Mouse (Mus musculus): ENCODE data around the gene Trp53rkb. TPM values are rescaled to one million over a fixed set of nuclear protein-coding genes. Genes with fewer than 3 reads are reported as not detected.

The Trp53rkb gene
- polyA plus RNA-seq, 1 experiment from 2014 or later, result 10.6 TPM

DNA sequence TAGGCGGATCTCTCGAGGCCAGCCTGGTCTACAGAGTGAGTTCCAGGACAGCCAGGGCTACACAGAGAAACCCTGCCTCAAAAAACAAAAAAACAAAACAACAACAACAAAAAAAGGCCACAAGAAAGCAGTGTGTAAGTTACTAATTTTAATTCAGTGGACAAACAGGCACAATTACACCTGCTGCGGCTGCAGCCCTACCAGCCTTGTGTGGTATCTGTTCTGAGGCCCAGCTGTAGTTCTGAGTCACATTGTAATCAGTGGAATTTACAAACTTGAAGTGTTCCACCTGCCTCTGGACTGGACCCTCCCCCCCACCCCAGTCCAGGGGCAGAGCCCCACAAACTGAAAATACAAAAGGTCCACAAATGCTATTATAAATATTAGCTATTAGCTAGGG lies 11.0 kb downstream of the Trp53rkb start:
- 93% methylated on average over 3 of the region's 3 CpGs for WGBS

DNA sequence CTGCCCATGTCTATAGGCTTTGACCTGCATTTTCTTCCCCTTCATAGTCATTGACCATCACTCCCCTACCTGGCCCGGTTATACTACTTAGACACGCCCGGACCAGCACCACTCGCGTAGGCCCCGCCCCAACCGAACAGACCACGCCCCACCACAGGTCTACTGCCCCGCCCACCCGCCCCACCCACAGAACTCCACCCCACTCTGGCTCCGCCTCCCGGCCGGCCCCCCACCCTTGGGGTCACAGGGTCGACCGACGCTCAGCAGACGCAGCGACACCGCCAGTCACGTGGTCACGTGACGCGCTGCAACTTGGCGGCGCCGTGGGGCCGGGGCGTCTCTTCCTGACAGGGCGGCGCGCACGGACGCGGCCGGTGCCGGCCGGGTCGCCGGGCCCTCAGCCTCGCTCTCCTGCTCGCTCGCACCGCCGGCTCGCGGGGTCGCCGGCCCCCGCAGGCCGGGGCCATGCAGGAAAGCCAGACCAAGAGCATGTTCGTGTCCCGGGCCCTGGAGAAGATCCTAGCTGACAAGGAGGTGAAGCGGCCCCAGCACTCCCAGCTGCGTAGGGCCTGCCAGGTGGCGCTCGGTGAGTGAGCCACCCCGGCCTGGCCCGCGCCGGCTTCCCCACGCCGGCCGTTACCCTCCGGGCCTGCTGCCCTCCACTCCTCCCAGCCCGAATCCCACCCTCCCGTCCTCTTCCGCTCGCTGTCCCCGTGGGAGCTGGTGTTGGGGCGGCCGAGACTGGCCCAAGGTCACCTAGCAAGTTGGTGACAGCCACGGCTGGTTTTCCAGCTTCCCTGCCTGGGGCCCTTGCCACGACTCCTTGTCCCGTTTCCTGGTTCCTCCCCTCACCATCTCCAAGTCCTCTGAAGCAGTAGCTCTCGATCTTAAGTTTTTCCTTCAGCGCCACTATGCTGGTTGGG lies 13.2 kb downstream of the Trp53rkb start, which contains the start of gene Arfgef2:
Gene Arfgef2, plus strand, starts transcription at position 339 of the 923 bp plus-strand sequence.
- Histone ChIP-seq H3K9me3 (no peaks in the 10 kb centered on the region), H3K4me3 (peak within 1 kb of the TSS; percentile 92), H3K4me1 (peaks cover 18% of the 10 kb centered on the region), H3K36me3 (replicated peaks) (no peaks in the 10 kb centered on the region), H3K27ac (replicated peaks) (peak within 1 kb of the TSS; percentile 86), H3K27me3 (replicated peaks; ENCODE audit: low read depth, poor library complexity, severe bottlenecking) (no peaks in the 10 kb centered on the region)
- under 1% methylated on average over 76 of the region's 76 CpGs for WGBS
- DNase-seq (ENCODE audit: low spot score), result peak; percentile 93

More for the DNA sequence above, 11.0 kb downstream of the Trp53rkb start:
- no peak overlapping the region for H3K27ac ChIP-seq (replicated peaks)
- H3K4me1 ChIP-seq, result peaks cover 18% of the 10 kb centered on the region
- H3K27me3 ChIP-seq (replicated peaks; ENCODE audit: low read depth, poor library complexity, severe bottlenecking), result no peaks in the 10 kb centered on the region
- no peaks in the 10 kb centered on the region for H3K9me3 ChIP-seq
- no peak for DNase-seq (ENCODE audit: low spot score)
- H3K4me3 ChIP-seq, result no peak overlapping the region
- peaks cover 5% of the 10 kb centered on the region for H3K36me3 ChIP-seq (replicated peaks)

DNA sequence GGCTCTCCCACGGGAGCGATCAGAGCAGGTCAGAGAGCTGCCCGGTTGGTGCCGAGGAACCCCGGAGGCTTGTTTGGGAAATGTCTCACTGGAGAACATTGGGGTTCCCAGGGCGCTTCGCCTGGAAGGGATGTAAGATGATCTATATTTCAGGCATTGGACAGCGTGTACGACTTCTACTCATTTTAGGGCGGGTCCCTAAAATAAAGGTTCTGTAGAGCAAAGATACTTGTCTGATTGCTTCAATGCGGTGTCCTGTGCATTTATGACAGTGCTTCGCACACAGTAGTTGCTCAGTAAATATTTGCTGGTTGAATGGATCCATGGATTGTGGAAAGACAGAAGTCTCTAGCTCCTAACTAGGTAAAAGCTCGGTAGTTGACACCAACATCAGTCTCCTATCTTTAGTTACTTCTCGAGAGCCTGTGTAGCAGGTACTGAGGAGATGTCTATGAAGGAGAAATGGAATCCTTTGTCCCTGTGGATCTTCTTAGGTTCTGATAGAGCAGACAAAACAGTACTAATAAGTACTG lies 13.9 kb downstream of the Trp53rkb start:
- Histone ChIP-seq H3K27me3 (replicated peaks; ENCODE audit: low read depth, poor library complexity, severe bottlenecking) (no peaks in the 10 kb centered on the region), H3K4me3 (peak overlapping the region; percentile 92), H3K4me1 (peaks cover 18% of the 10 kb centered on the region), H3K9me3 (no peaks in the 10 kb centered on the region), H3K27ac (replicated peaks) (peak overlapping the region; percentile 86), H3K36me3 (replicated peaks) (no peaks in the 10 kb centered on the region)
- WGBS, result 23% methylated on average over 14 of the region's 14 CpGs
- no peak for DNase-seq (ENCODE audit: low spot score)

DNA sequence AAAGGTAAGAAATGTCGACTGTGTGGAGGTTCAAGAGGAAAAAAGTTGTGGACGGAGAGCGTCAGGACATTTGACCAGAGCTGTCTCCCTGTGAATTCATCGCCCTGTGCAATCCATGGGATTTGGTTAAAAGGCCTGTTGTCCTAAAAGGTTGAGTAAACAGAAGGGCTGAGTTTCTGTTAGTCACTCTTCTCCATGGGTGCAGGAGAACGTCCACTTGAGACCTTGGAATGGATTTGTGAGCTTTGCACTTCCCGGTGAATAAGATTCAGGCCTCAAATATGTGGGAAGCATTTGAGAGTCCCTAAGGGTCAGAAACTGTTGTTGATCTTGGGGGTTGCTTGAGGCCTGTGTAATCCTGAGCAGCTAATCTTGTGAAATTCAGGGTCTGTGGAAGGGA lies 14.5 kb downstream of the Trp53rkb start:
- DNase-seq (ENCODE audit: low spot score), result no peak
- Histone ChIP-seq H3K27me3 (replicated peaks; ENCODE audit: low read depth, poor library complexity, severe bottlenecking) (no peaks in the 10 kb centered on the region), H3K4me1 (peaks cover 18% of the 10 kb centered on the region), H3K36me3 (replicated peaks) (no peaks in the 10 kb centered on the region), H3K27ac (replicated peaks) (no peak overlapping the region), H3K4me3 (peak overlapping the region; percentile 92), H3K9me3 (no peaks in the 10 kb centered on the region)
- 77% methylated on average over 6 of the region's 6 CpGs for WGBS

DNA sequence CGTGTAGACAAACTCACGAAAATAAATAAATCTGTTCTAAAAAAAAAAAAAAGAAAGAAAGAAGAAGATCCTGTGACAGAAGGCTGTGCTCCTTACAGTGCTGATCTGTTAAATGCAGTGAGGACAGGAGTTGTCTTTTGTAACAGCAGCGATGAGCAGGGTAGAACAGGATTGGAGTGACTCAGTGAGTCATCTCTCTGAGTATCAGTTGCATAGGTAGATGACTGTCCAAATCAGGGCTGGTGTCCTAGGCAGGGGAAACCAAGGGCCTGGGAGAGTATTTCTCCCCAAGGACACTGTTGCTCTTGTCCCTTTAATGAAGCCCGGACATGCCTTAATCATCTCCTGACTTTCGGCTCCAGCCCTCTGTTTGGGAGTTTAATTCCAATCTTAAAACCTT lies 17.2 kb downstream of the Trp53rkb start:
- Histone ChIP-seq H3K4me3 (no peak overlapping the region), H3K36me3 (replicated peaks) (no peaks in the 10 kb centered on the region), H3K9me3 (no peaks in the 10 kb centered on the region), H3K4me1 (peaks cover 18% of the 10 kb centered on the region), H3K27ac (replicated peaks) (no peak overlapping the region), H3K27me3 (replicated peaks; ENCODE audit: low read depth, poor library complexity, severe bottlenecking) (no peaks in the 10 kb centered on the region)
- no peak for DNase-seq (ENCODE audit: low spot score)
- 91% methylated on average over 5 of the region's 5 CpGs for WGBS

DNA sequence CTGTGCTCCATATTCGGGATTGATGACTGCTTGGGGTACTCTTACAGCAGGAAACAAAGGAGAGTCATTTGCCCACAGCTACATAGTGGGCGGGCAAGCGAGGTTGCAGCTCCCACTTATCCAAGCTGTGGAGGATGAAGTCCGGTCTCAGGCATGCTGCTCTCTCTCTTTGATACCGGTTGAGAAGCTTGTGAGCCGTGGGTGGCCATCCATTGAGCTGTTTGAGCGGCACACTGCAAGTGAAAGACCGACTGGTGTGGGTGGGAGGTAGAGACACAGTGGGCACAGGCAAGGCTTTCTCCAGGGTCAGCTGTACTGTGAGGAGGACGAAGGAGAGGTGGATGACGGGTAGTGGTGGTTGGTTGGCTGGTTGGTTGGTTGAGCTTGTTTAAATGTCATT lies 18.5 kb downstream of the Trp53rkb start:
- Histone ChIP-seq H3K4me1 (peaks cover 13% of the 10 kb centered on the region), H3K9me3 (no peaks in the 10 kb centered on the region), H3K36me3 (replicated peaks) (no peaks in the 10 kb centered on the region), H3K27ac (replicated peaks) (no peak overlapping the region), H3K4me3 (no peak overlapping the region), H3K27me3 (replicated peaks; ENCODE audit: low read depth, poor library complexity, severe bottlenecking) (no peaks in the 10 kb centered on the region)
- DNase-seq (ENCODE audit: low spot score), result no peak
- whole genome bisulfite sequencing, result 92% methylated on average over 10 of the region's 10 CpGs

DNA sequence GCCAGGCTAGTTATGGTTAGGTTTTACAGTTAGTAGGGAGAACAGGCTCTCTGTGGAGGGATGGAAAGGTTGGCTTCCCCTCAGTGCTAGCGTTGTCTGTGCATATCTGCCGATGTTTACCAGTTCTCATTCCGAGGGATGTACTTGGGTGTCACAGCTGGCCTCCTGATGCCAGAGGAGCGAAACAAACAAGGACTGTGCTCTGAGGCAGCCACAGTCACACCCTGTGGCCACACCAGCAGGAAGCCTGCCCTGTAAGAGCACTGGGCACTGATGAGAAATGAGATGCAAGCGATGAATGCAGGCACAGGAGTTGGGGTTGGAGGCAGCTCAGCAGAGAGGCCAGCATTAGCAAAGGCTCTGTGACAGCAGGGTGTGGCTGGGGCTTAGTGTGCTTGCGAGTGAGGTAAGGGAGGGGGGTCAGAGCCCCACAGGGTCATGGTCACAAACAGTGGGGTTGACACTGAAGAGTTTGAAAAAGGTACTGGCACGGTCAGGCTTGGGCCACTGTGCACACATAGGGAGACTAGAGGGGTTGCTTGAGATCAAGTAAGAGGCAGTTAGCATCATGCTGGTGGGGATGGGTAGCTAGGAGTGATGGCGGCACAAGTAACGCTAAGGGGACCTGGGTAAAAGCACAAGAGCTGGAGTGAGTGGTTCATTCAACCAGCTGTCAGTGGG lies 26.3 kb downstream of the Trp53rkb start:
- H3K4me1 ChIP-seq, result peaks cover 18% of the 10 kb centered on the region
- DNase-seq (ENCODE audit: low spot score), result no peak
- 88% methylated on average over 9 of the region's 9 CpGs for WGBS
- peaks cover 8% of the 10 kb centered on the region; the same call in 1 of the 2 replicates for H3K36me3 ChIP-seq (replicated peaks)
- H3K4me3 ChIP-seq, result no peak overlapping the region
- no peaks in the 10 kb centered on the region for H3K27me3 ChIP-seq (replicated peaks; ENCODE audit: low read depth, poor library complexity, severe bottlenecking)
- no peak overlapping the region for H3K27ac ChIP-seq (replicated peaks)
- no peaks in the 10 kb centered on the region for H3K9me3 ChIP-seq

DNA sequence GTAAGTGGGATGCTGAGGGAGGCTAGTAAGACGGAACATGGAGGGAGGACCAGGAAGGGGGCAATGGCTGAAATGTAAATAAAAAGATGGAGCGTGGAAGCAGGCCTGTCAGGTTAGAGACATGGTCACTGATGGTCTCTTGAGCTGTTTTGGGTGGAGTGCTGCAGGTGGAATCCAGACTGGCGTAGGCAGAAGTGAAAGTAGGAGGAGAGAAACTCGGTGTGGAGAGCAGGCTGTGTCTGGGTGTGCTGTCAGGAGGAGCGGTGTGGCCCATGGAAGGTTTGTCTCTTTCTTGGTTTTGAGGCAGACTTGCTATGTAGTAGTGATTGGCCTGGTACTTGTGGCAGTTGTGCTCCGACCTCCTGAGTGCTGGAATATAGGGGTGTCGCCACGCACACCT lies 27.5 kb downstream of the Trp53rkb start:
- 90% methylated on average over 8 of the region's 8 CpGs for WGBS
- no peaks in the 10 kb centered on the region for H3K27me3 ChIP-seq (replicated peaks; ENCODE audit: low read depth, poor library complexity, severe bottlenecking)

DNA sequence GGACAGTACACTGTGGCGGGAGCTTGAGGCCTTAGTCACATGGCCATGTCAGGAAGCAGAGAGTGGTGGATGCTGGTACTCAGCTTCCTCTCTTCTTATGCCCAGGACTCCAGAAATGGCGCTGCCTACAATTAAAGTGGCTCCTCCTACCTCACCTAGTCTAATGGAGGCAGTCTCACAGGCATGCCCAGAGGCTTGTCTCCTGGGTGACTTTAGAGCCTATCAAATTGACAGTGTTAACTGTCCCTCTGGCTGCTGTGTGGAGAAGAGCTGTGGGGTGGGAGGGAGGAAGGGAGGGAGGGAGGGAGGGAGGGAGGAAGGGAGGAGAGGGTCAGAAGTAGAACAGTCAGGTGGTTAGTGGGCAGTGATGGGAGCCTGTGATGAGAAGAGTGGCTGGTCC lies 28.5 kb downstream of the Trp53rkb start:
- H3K27ac ChIP-seq (replicated peaks), result no peak overlapping the region
- no peaks in the 10 kb centered on the region for H3K27me3 ChIP-seq (replicated peaks; ENCODE audit: low read depth, poor library complexity, severe bottlenecking)
- no peak for DNase-seq (ENCODE audit: low spot score)
- 61% methylated on average over 2 of the region's 2 CpGs for WGBS
- H3K4me3 ChIP-seq, result no peak overlapping the region
- H3K4me1 ChIP-seq, result peaks cover 18% of the 10 kb centered on the region
- peaks cover 8% of the 10 kb centered on the region; the same call in 1 of the 2 replicates for H3K36me3 ChIP-seq (replicated peaks)
- H3K9me3 ChIP-seq, result no peaks in the 10 kb centered on the region

More for the DNA sequence above, 27.5 kb downstream of the Trp53rkb start:
- Histone ChIP-seq H3K4me3 (no peak overlapping the region), H3K27ac (replicated peaks) (no peak overlapping the region), H3K9me3 (no peaks in the 10 kb centered on the region), H3K36me3 (replicated peaks) (peaks cover 8% of the 10 kb centered on the region; the same call in 1 of the 2 replicates), H3K4me1 (peaks cover 18% of the 10 kb centered on the region)
- DNase-seq (ENCODE audit: low spot score), result no peak

DNA sequence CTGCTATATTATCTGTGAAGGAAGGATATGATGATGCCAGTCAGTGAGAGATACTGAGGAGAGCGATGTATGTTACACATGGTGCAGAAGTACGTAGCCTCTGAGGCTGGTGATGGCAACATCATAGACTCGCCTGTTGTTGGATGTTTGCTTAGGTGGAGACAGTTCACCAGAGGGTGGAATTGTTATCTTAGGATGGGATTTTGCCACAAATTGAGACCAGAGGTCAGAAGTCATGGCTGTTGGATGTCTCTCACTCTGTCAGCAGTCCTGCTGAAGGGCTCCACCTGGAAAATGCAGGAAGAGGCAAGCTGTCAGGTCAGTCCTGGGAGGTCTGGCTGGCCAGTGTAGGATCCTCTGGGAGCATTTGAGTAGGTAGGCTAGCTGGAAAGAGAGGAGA lies 29.1 kb downstream of the Trp53rkb start:
- peaks cover 8% of the 10 kb centered on the region; the same call in 1 of the 2 replicates for H3K36me3 ChIP-seq (replicated peaks)
- H3K9me3 ChIP-seq, result no peaks in the 10 kb centered on the region
- H3K27ac ChIP-seq (replicated peaks), result no peak overlapping the region
- H3K27me3 ChIP-seq (replicated peaks; ENCODE audit: low read depth, poor library complexity, severe bottlenecking), result no peaks in the 10 kb centered on the region
- WGBS, result 87% methylated on average over 3 of the region's 3 CpGs
- H3K4me3 ChIP-seq, result no peak overlapping the region
- H3K4me1 ChIP-seq, result peaks cover 18% of the 10 kb centered on the region
- no peak for DNase-seq (ENCODE audit: low spot score)

DNA sequence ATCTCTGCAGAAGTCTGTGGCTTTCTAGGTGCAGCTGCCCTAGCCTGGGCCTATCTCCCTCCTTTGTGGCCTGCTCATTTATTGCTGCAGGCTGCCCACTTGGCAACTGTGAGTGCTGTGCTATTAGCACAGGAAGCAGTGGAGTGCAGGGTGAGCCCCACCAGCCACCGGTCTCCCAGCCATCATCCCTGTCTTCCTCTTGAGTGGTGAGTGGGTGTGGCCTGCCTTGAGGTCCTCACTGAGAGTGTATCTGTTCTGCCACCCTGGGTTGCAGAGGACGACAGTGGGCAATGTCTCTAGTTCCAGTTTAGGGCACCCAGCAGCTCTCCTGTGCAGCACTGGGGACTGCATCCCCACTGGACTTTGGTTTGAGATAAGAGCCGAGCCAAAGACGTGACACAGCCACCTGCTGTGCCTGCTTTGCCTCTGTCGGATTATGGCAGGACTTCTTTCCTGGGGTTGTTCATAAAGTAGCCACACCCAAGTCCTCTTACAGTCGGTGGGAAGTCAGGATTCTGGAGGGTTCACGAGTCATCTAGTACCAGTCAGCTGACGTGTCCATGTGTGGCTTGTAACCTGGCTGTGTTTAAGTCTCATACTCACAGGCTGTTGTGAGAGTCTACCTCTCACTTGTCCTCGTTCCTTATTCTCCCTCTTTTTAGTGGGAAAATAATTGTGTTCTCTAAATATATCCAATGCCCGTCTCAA lies 29.9 kb downstream of the Trp53rkb start:
- no peaks in the 10 kb centered on the region for H3K9me3 ChIP-seq
- no peak overlapping the region for H3K4me3 ChIP-seq
- peaks cover 8% of the 10 kb centered on the region; the same call in 1 of the 2 replicates for H3K36me3 ChIP-seq (replicated peaks)
- no peaks in the 10 kb centered on the region for H3K27me3 ChIP-seq (replicated peaks; ENCODE audit: low read depth, poor library complexity, severe bottlenecking)
- no peak for DNase-seq (ENCODE audit: low spot score)
- H3K27ac ChIP-seq (replicated peaks), result no peak overlapping the region
- H3K4me1 ChIP-seq, result peaks cover 18% of the 10 kb centered on the region
- WGBS, result 84% methylated on average over 10 of the region's 10 CpGs

DNA sequence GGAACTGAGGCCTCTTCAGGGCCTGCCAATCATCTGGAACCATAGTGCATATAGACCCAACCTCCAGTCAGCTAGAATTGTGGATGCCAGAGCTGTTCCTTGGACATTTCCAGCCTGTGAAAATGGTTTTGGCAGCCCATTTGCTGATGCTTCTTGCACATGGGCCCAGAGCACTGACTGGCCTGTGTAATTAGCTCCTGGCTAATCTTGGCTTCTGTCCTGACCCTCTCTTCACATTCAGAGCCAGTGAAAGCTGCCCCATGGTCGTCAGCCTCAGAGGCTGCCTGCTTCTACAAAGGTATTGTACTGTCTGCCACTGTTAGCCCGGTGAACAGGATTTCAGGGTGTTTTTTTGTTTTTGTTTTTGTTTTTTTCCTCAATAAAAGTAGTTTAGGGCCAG lies 30.6 kb downstream of the Trp53rkb start:
- Histone ChIP-seq H3K4me3 (no peak overlapping the region), H3K27me3 (replicated peaks; ENCODE audit: low read depth, poor library complexity, severe bottlenecking) (no peaks in the 10 kb centered on the region), H3K27ac (replicated peaks) (no peak overlapping the region), H3K36me3 (replicated peaks) (peaks cover 7% of the 10 kb centered on the region), H3K4me1 (peaks cover 18% of the 10 kb centered on the region), H3K9me3 (no peaks in the 10 kb centered on the region)
- DNase-seq (ENCODE audit: low spot score), result no peak
- WGBS, result 83% methylated on average over 2 of the region's 2 CpGs
